Comparison of ENCODE assay signal across 16 mouse cellular contexts in genomic region chr12:81855031-81855430, GRCm38 (mm10).
"Had no signal": no experiment of that assay in that cellular context is flagged by ENCODE, and none has a peak within 500 bp of the region (broad histone marks: within the 10 kb centered on the region; RNA-seq: fewer than 3 reads in every experiment).

No protein-coding gene starts in this region.

- H3K4me3 ChIP-seq: lung, embryonic 15.5 days; megakaryocyte, embryonic 14.5 days; midbrain, embryonic 13.5 days; midbrain, embryonic 15.5 days; neural tube, embryonic 12.5 days had no signal

- H3K4me1 ChIP-seq: neural tube, embryonic 12.5 days had no signal

- H3K4me2 ChIP-seq: lung, embryonic 15.5 days; midbrain, embryonic 13.5 days; midbrain, embryonic 15.5 days; neural tube, embryonic 12.5 days had no signal

- H3K9me3 ChIP-seq: lung, embryonic 15.5 days; megakaryocyte, embryonic 14.5 days; midbrain, embryonic 13.5 days; midbrain, embryonic 15.5 days; neural tube, embryonic 12.5 days had no signal

- H3K27me3 ChIP-seq: lung, embryonic 15.5 days; midbrain, embryonic 15.5 days; neural tube, embryonic 12.5 days had no signal

- DNase-seq: liver, postnatal 0 days; lung, adult 2 months; lung, postnatal 14 days; lung, postnatal 36 days; right cerebral cortex, postnatal 14 days; spleen, adult 18-20 months; thymus, adult 18-20 months; thymus, postnatal 14 days; thymus, postnatal 36 days had no signal

- H3K36me3 ChIP-seq: lung, embryonic 15.5 days; midbrain, embryonic 13.5 days; midbrain, embryonic 15.5 days; neural tube, embryonic 12.5 days had no signal

- ATAC-seq: liver, postnatal 0 days; lung, postnatal 0 days; midbrain, embryonic 13.5 days; midbrain, embryonic 15.5 days had no signal

- H3K27ac ChIP-seq: lung, embryonic 15.5 days; macrophage; midbrain, embryonic 13.5 days; midbrain, embryonic 15.5 days; neural tube, embryonic 12.5 days had no signal

- H3K9ac ChIP-seq: liver, postnatal 0 days; lung, embryonic 15.5 days; midbrain, embryonic 13.5 days; midbrain, embryonic 15.5 days; neural tube, embryonic 12.5 days had no signal
